Mouse (Mus musculus) thymus, postnatal 36 days (tissue): ENCODE data around the gene Serpini1.
"Not testable (repeated sequence)": the region's sequence is repeated elsewhere in the genome, so short reads cannot be mapped to it uniquely, and the experiment has no call there.

Experiments
- DNase-seq, 2 experiments: peaks; one replicate each; pipeline ENCODE4 v3.0.0; 2022; ENCODE audit warnings: mixed read lengths in 2 of 2

The Serpini1 gene

DNA sequence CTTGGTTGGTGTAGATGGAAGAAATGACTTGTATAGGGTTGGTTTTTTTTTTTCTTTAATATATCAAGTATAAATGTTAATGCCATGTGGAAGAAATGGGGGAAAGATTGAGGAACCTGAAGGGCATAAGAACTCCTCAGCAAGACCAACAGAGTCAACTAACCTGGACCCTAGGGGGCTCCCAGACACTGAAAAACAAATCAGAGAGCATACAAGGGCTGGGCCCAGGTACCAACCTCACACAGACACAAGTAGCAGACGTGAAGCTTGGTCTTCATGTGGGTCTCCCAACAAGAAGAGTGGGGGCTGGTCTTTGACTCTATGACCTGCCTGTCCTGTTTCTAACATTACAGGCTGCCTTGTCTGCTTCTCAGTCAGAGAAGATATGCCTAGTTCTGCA is 82.2 kb downstream of the Serpini1 start:
- DNase-seq = peak; percentile 49 to 52

DNA sequence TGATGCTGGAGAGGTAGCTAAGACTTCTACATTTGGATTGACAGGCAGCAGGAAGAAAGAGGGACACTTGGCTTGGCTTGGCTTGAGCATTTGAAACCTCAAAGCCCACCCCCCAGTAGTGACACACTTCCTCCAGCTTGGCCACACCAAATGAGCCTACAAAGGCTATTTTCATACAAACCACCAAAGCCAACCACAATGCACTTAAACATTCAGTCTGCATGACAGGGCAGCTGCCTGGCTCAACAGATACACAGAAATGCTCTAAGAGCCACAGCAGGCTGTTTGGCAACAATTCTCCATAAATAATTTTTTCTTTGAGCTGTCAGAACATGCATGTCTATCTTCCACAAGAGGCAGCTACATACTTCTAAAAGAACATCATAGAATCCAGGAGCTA is 90.2 kb downstream of the Serpini1 start:
- DNase-seq = no peak

DNA sequence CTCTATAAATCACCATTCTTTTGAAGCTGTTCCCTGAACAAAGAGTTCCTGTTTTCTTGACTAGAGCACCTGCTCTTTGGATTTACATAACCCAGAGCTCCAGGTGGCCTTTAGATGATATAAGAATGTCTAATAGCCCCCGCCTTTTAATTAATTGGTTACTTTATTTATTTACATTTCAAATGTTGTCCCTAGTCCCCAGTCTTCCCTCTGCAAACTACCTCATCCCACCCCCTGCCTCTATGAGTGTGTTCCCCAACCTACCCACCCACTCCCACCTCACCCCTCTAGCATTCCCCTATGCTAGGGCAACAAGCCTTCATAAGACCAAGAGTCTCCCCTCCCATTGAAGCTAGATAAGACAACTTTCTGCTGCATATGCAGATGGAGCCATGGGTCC is 90.9 kb downstream of the Serpini1 start:
- DNase-seq = no peak

- DNase-seq = not testable (repeated sequence)
Measured at GRCm38 (mm10) chr3:75650416-75651154, 93.2 kb downstream of the Serpini1 start.

DNA sequence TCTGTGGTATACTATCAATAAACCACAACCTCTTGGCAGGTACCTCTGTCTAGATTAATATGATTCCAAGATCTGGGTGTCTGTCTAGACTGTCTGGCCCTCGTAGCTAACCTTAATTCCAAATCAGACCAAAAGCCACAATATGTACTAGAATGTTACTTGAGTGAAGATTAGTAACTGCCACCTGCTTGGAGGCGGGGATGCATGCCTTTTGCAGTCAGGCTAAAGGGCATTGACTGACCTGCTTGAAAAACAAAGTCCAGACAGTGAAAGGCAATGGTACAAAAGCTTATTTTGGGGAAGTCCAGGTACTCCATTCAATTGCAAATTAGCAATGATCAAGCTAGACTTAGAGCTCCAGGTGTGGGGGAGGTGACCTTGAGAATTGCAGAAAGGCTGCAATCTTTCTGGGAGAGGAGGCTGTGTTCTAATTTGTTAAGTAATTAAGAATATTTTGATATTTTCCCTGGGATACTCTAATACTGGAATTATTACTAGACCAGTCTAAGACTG is 94.3 kb downstream of the Serpini1 start:
- DNase-seq = no peak

DNA sequence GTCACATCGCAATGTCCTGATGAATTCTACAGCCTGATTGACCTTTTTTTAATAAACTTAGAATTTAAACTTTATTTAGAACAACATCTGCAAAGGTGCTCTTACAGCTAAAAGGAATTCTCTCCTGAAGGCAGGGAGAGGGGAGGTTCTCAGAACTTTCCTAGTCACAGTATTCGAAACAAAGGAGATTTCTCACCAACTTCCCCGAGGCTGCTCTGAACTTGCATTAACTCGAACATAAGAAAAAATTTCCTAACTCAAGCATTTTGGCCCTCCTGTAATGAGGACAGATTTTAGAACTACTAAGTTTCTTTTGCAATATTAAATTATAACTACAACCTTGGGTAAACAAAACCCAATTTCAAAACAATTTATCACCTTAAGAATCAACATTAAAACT is 96.6 kb downstream of the Serpini1 start:
- DNase-seq = not testable (repeated sequence)

- no peak for DNase-seq
Measured at GRCm38 (mm10) chr3:75655578-75656344, 98.4 kb downstream of the Serpini1 start.

DNA sequence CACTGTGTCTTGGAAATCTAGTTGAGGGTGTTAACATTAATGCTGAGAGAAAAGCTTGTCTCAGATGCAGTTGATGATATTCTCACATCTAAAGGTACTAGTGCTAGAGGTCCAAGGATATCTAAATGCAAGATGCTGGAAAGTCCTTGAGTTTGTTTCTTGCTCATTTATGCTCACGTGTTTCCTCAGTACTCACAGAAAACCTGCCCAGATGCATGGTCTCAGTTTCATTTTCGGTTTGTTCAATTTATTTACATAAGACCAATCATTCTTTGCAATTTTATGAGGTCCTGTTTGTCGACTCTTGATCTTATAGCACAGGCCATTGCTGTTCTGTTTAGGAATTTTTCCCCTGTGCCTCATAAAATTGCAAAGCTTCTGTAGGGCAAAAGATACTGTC is 109.6 kb downstream of the Serpini1 start:
- no peak for DNase-seq

GRCm38 (mm10) chr3:75670425-75670824 is 113.1 kb downstream of the Serpini1 start:
- DNase-seq = no peak

- no peak for DNase-seq
Measured at GRCm38 (mm10) chr3:75682881-75683280, 125.5 kb downstream of the Serpini1 start.

DNA sequence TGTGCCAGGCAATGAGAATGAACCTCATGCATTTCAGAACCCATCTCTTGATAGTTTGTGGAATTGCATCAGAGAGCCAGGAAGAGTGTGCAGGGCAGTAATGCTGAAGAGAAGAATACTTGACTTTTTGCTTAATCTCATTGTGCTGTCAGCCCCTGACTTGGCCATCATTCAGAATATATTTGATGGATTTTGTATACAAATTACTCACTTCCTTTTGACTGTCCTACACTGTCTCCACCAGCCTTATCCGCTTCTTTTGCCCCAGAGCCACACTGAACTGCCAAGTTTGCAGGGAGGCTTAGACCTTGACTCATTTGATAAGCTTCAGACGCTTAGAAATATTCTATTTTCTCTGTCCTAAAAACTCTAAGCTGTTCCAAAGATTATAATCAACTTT is 129.4 kb downstream of the Serpini1 start:
- no peak for DNase-seq

GRCm38 (mm10) chr3:75687187-75687825 is 130.0 kb downstream of the Serpini1 start:
- DNase-seq = no peak

- no peak for DNase-seq
Measured at GRCm38 (mm10) chr3:75690321-75690720, 133.0 kb downstream of the Serpini1 start.

DNA sequence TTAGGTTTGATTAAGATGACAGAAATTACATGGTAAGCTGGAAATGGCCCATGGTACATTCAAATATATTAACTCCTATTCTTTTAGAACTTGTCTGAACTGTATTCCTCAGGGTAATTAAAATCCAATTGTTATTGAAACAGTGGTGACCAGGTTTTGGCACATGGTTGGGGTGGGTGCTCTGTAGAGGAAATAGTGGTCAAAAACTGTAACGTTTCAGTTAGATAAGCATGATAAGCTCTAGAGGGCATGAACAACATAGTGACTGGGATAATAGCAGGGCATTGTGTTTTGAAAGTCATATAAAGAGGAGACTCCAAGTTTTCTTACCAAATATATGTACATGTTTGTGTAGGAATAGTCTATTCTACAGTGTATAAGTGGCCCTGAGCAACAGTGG is 134.7 kb downstream of the Serpini1 start:
- DNase-seq = no peak
